ENCODE assay signal across 8 mouse cellular contexts in the genomic region with DNA sequence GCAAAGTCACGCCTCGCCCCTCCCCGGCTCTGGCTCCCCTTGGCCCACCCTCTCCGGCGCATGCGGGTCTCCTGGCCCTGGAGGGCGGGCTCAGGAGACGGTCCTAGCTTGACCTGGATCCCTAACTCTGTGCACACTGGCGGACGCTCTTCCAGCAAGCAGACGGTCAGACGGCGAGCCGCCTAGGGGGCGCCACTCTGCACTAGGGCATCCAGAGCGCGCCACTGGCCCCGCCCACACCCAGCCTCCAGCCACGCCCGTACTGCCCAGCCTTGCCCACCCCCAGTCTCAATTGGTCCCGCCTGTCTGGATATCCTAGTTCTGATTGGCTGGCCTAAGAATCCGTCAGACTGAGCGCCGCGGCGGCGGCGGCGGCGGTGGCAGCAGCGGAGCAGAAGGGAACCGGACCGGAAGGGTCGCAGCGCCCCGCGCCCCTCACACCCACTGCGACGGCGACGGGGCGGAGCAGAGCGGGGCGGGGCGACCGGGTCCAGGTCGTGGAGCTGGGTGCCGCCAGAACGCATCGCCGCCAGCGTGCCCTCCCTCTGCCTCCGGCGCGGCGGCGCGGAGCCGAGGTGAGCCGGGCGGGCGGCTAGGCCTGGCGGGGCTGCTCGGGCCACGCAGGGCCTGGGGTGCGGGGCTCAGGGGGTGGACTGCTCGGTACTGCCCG. TPM values are rescaled to one million over a fixed set of nuclear protein-coding genes. Genes with fewer than 3 reads are reported as not detected.
DNase-seq lines count a peak whose midpoint lies in the region; ATAC-seq lines count a peak whose summit lies in the region.

TSS of gene Mapk9 (plus strand) at position 351 of the 670 bp plus-strand sequence.

- peaks cover 11% of the 10 kb centered on the region for H3K36me3 ChIP-seq in heart, embryonic 10.5 days
- 0 out of 2 replicates have a peak, but pooled peaks cover 4% of the 10 kb centered on the region for H3K36me3 ChIP-seq in kidney, embryonic 15.5 days

- peak; percentile 99 for DNase-seq in B cell, adult 2 months
- DNase-seq in brain, adult 2 months (ENCODE audit: low read depth, low spot score), result peak; percentile 99
- DNase-seq in heart, embryonic 10.5 days (ENCODE audit: low spot score), result peak; percentile 99
- DNase-seq in liver, result peak; percentile 99
- peak; percentile 98 to 99 for DNase-seq in spleen, postnatal 4 days (ENCODE audit: low spot score in 2 of 2)

- WGBS in heart, embryonic 10.5 days, result under 1% methylated on average over 68 of the region's 68 CpGs
- WGBS in kidney, embryonic 15.5 days, result under 1% methylated on average over 67 of the region's 68 CpGs

- peaks cover 30% of the 10 kb centered on the region for H3K4me1 ChIP-seq in heart, embryonic 10.5 days
- peaks cover 22% of the 10 kb centered on the region for H3K4me1 ChIP-seq in kidney, embryonic 15.5 days

- no peaks in the 10 kb centered on the region for H3K9me3 ChIP-seq in heart, embryonic 10.5 days
- no peaks in the 10 kb centered on the region for H3K9me3 ChIP-seq in kidney, embryonic 15.5 days (replicated peaks)

- H3K4me2 ChIP-seq in kidney, embryonic 15.5 days, result peak within 1 kb of the TSS; percentile 89

- peak; percentile 89 for ATAC-seq in erythroblast, adult 5-6 weeks (replicated peaks; ENCODE audit: low FRiP score, poor library complexity, severe bottlenecking)
- ATAC-seq in kidney, embryonic 15.5 days (replicated peaks; ENCODE audit: low FRiP score), result peak; percentile 99
- peak; percentile 98 for ATAC-seq in monocyte, adult 5-6 weeks (replicated peaks; ENCODE audit: insufficient number of reproducible peaks, low FRiP score, low TSS enrichment, poor library complexity, severe bottlenecking)

- peak within 1 kb of the TSS; percentile 95 for H3K27ac ChIP-seq in heart, embryonic 10.5 days
- H3K27ac ChIP-seq in kidney, embryonic 15.5 days, result peak within 1 kb of the TSS; percentile 81

- peak within 1 kb of the TSS; percentile 97 for H3K4me3 ChIP-seq in heart, embryonic 10.5 days
- H3K4me3 ChIP-seq in kidney, embryonic 15.5 days (replicated peaks), result peak within 1 kb of the TSS; percentile 75

- no peaks in the 10 kb centered on the region for H3K27me3 ChIP-seq in heart, embryonic 10.5 days (ENCODE audit: insufficient read depth, poor library complexity, severe bottlenecking)
- H3K27me3 ChIP-seq in kidney, embryonic 15.5 days, result no peaks in the 10 kb centered on the region

- peak within 1 kb of the TSS; percentile 81 for H3K9ac ChIP-seq in kidney, embryonic 15.5 days

RNA-seq across cellular contexts. Expression of gene Mapk9, which starts in this region (rescaled TPM):
- 9.2 and 16.3 TPM in 2 replicates for total RNA-seq in erythroblast, adult 5-6 weeks (2015; ENCODE audit: low replicate concordance)
- total RNA-seq in erythroblast, adult 5-6 weeks (2017; ENCODE audit: low replicate concordance), result 9.5 and 9.9 TPM in 2 replicates
- 30.2 and 31.5 TPM in 2 replicates for polyA plus RNA-seq in heart, embryonic 10.5 days (2016; fragmentation: Nextera tagmentation; extraction: Ambion mirVana)
- polyA plus RNA-seq in kidney, embryonic 15.5 days (2015; fragmentation: Nextera tagmentation; extraction: Ambion mirVana), result 30.3 and 30.4 TPM in 2 replicates
- total RNA-seq in monocyte, adult 5-6 weeks (2017), result 43.4 to 49.7 TPM (median 45.7 TPM) in 3 replicates

Comparison
In these comparisons a context has a peak if more than half of its experiments do, and no peak if none do; other contexts are left out.
1. Peak in every context shown above with its lines: DNase-seq, ATAC-seq, H3K4me3 ChIP-seq and H3K27ac ChIP-seq.